Mouse (Mus musculus): ENCODE results near the gene Psmd12.
A peak's percentile ranks its signal among the peaks of the same experiment; 100 is the strongest.

Gene Psmd12

GRCm38 (mm10) chr11:107465041-107465440 lies 14.2 kb upstream of the Psmd12 start:
- Histone ChIP-seq H3K27me3 (ENCODE audit: insufficient read depth, low read length) (no peaks in the 10 kb centered on the region), H3K4me3 (replicated peaks; ENCODE audit: low read length) (no peak overlapping the region), H3K36me3 (ENCODE audit: insufficient read depth, low read length) (peaks cover 14% of the 10 kb centered on the region; the same call in 1 of the 2 replicates), H3K4me1 (replicated peaks; ENCODE audit: low read depth, low read length) (peaks cover 78% of the 10 kb centered on the region), H3K9me3 (ENCODE audit: low read length) (no peaks in the 10 kb centered on the region)
- TF ChIP-seq NANOG (IDR thresholded peaks at IDR 0.05; ENCODE audit: borderline replicate concordance, low read length) (no peak), POU5F1 (IDR thresholded peaks at IDR 0.05; ENCODE audit: borderline replicate concordance, low read length) (no peak)

DNA sequence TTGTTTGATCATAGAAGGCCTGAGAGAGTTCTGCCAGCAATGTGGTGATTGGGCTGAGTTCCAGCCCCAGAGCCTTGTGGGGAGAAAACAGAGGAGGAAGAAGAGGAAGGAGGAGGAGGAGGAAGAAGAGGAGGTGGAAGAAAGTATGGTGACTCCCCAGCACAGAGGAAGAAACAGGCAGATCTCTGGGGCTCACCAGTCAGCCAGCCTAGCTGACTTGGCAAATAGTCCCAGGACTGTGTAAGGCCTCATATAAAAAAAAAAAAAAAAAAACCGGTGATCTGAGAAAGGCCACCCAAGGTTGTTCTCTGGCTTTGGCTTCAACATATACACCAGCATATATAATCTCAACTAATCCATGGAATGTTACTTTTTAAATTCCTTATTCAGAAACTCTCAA lies 13.3 kb upstream of the Psmd12 start:
- no peak for TF ChIP-seq NANOG (IDR thresholded peaks at IDR 0.05; ENCODE audit: borderline replicate concordance, low read length)
- no peak for TF ChIP-seq CTCF (conservative IDR thresholded peaks at IDR 0.05; ENCODE audit: low read length)
- no peak for TF ChIP-seq POU5F1 (IDR thresholded peaks at IDR 0.05; ENCODE audit: borderline replicate concordance, low read length)
- H3K4me1 ChIP-seq (replicated peaks; ENCODE audit: low read depth, low read length), result peaks cover 72% of the 10 kb centered on the region
- no peaks in the 10 kb centered on the region for H3K27me3 ChIP-seq (ENCODE audit: insufficient read depth, low read length)
- no peaks in the 10 kb centered on the region for H3K9me3 ChIP-seq (ENCODE audit: low read length)
- no peak overlapping the region for H3K4me3 ChIP-seq (replicated peaks; ENCODE audit: low read length)
- peaks cover 13% of the 10 kb centered on the region; the same call in 1 of the 2 replicates for H3K36me3 ChIP-seq (ENCODE audit: insufficient read depth, low read length)

GRCm38 (mm10) chr11:107466611-107467391 lies 12.5 kb upstream of the Psmd12 start:
- Histone ChIP-seq H3K36me3 (ENCODE audit: insufficient read depth, low read length) (peaks cover 11% of the 10 kb centered on the region; the same call in 1 of the 2 replicates), H3K4me3 (replicated peaks; ENCODE audit: low read length) (peak overlapping the region; percentile 37), H3K4me1 (replicated peaks; ENCODE audit: low read depth, low read length) (peaks cover 72% of the 10 kb centered on the region), H3K9me3 (ENCODE audit: low read length) (no peaks in the 10 kb centered on the region), H3K27me3 (ENCODE audit: insufficient read depth, low read length) (no peaks in the 10 kb centered on the region)
- no peak for TF ChIP-seq POU5F1 (IDR thresholded peaks at IDR 0.05; ENCODE audit: borderline replicate concordance, low read length)
- no peak for TF ChIP-seq CTCF (conservative IDR thresholded peaks at IDR 0.05; ENCODE audit: low read length)
- TF ChIP-seq NANOG (IDR thresholded peaks at IDR 0.05; ENCODE audit: borderline replicate concordance, low read length), result no peak

- Histone ChIP-seq H3K36me3 (ENCODE audit: insufficient read depth, low read length) (peaks cover 11% of the 10 kb centered on the region; the same call in 1 of the 2 replicates), H3K4me3 (replicated peaks; ENCODE audit: low read length) (peak overlapping the region; percentile 95), H3K4me1 (replicated peaks; ENCODE audit: low read depth, low read length) (peaks cover 71% of the 10 kb centered on the region), H3K27me3 (ENCODE audit: insufficient read depth, low read length) (no peaks in the 10 kb centered on the region), H3K9me3 (ENCODE audit: low read length) (no peaks in the 10 kb centered on the region)
- TF ChIP-seq NANOG (IDR thresholded peaks at IDR 0.05; ENCODE audit: borderline replicate concordance, low read length), result no peak
- TF ChIP-seq POU5F1 (IDR thresholded peaks at IDR 0.05; ENCODE audit: borderline replicate concordance, low read length), result no peak
- no peak for TF ChIP-seq CTCF (conservative IDR thresholded peaks at IDR 0.05; ENCODE audit: low read length)
These were observed 10.8 kb upstream of the Psmd12 start for GRCm38 (mm10) chr11:107468252-107469030.

GRCm38 (mm10) chr11:107469031-107469522 lies 10.2 kb upstream of the Psmd12 start:
- TF ChIP-seq NANOG (IDR thresholded peaks at IDR 0.05; ENCODE audit: borderline replicate concordance, low read length) (no peak), CTCF (conservative IDR thresholded peaks at IDR 0.05; ENCODE audit: low read length) (0 out of 2 replicates have a peak, but pooled peaks have one; percentile 5)

GRCm38 (mm10) chr11:107469523-107470371 lies 9.5 kb upstream of the Psmd12 start:
- Histone ChIP-seq H3K9me3 (ENCODE audit: low read length) (no peaks in the 10 kb centered on the region), H3K27me3 (ENCODE audit: insufficient read depth, low read length) (no peaks in the 10 kb centered on the region), H3K4me3 (replicated peaks; ENCODE audit: low read length) (peak overlapping the region; percentile 95), H3K36me3 (ENCODE audit: insufficient read depth, low read length) (peaks cover 11% of the 10 kb centered on the region; the same call in 1 of the 2 replicates), H3K4me1 (replicated peaks; ENCODE audit: low read depth, low read length) (peaks cover 60% of the 10 kb centered on the region)
- TF ChIP-seq NANOG (IDR thresholded peaks at IDR 0.05; ENCODE audit: borderline replicate concordance, low read length) (no peak), POU5F1 (IDR thresholded peaks at IDR 0.05; ENCODE audit: borderline replicate concordance, low read length) (no peak), CTCF (conservative IDR thresholded peaks at IDR 0.05; ENCODE audit: low read length) (no peak)

More at GRCm38 (mm10) chr11:107469031-107469522, 10.2 kb upstream of the Psmd12 start:
- Histone ChIP-seq H3K4me1 (replicated peaks; ENCODE audit: low read depth, low read length) (peaks cover 66% of the 10 kb centered on the region), H3K27me3 (ENCODE audit: insufficient read depth, low read length) (no peaks in the 10 kb centered on the region), H3K9me3 (ENCODE audit: low read length) (no peaks in the 10 kb centered on the region), H3K36me3 (ENCODE audit: insufficient read depth, low read length) (peaks cover 11% of the 10 kb centered on the region; the same call in 1 of the 2 replicates), H3K4me3 (replicated peaks; ENCODE audit: low read length) (peak overlapping the region; percentile 95)

DNA sequence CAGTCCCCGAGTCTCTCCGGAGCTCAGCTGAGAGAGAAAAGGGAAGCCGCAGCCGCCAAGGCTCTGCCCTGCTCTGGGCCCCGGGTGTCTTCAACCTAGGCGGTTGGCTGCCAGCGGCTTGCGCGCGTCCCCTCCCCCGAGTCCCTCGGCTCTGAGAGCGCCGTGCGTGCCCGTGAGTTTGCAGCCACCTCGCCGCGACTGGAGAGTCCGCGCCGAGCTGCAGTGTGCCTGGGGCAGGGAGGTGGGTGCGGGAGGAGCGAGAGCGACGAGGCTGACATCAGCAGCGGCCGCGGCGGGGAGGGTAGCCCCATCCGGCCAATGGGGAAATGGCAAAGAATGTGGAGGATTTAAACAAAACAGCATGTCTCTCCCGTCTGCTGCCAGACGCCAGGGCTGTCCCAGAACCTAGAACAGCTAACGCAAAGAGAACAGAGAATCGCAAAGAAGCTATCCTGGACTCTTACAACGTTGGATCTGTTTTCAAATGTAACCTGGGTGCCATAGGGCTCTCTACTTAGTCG lies 8.7 kb upstream of the Psmd12 start, which contains the start of gene Pitpnc1:
TSS of gene Pitpnc1 (minus strand) at position 179 of the 521 bp plus-strand sequence.
- TF ChIP-seq POU5F1 (IDR thresholded peaks at IDR 0.05; ENCODE audit: borderline replicate concordance, low read length) (no peak), CTCF (conservative IDR thresholded peaks at IDR 0.05; ENCODE audit: low read length) (no peak), NANOG (IDR thresholded peaks at IDR 0.05; ENCODE audit: borderline replicate concordance, low read length) (no peak)
- no peaks in the 10 kb centered on the region for H3K27me3 ChIP-seq (ENCODE audit: insufficient read depth, low read length)
- peak within 1 kb of the TSS; percentile 95 for H3K4me3 ChIP-seq (replicated peaks; ENCODE audit: low read length)
- H3K36me3 ChIP-seq (ENCODE audit: insufficient read depth, low read length), result peaks cover 11% of the 10 kb centered on the region; the same call in 1 of the 2 replicates
- H3K9me3 ChIP-seq (ENCODE audit: low read length), result no peaks in the 10 kb centered on the region
- peaks cover 52% of the 10 kb centered on the region for H3K4me1 ChIP-seq (replicated peaks; ENCODE audit: low read depth, low read length)

Measured in E14TG2a.4 (cell line).